In genomic region chr9:57589224-57590126, GRCm38 (mm10) we compare ENCODE assay signal across 7 mouse cellular contexts. TPM values are rescaled to one million over a fixed set of nuclear protein-coding genes. Genes with fewer than 3 reads are reported as not detected.
DNase-seq lines count a peak whose midpoint lies in the region; ATAC-seq lines count a peak whose summit lies in the region.

TSS of gene Ulk3 (plus strand) at chr9:57589452.

- 0 out of 2 replicates have a peak, but pooled peaks cover 12% of the 10 kb centered on the region for H3K36me3 ChIP-seq in intestine, embryonic 16.5 days (ENCODE audit: control insufficient read depth, insufficient read depth, low read length)
- H3K36me3 ChIP-seq in limb, embryonic 10.5 days = peaks cover 41% of the 10 kb centered on the region
- peaks cover 23% of the 10 kb centered on the region for H3K36me3 ChIP-seq in midbrain, embryonic 12.5 days

- peak; percentile 91 for ATAC-seq in intestine, embryonic 16.5 days
- ATAC-seq in midbrain, embryonic 12.5 days (ENCODE audit: low FRiP score, low read depth) = peak; percentile 82

- peak within 1 kb of the TSS; percentile 81 for H3K4me3 ChIP-seq in intestine, embryonic 16.5 days (ENCODE audit: low read length)
- H3K4me3 ChIP-seq in limb, embryonic 10.5 days = peak within 1 kb of the TSS; percentile 82
- peak within 1 kb of the TSS; percentile 80 for H3K4me3 ChIP-seq in midbrain, embryonic 12.5 days

- H3K27ac ChIP-seq in intestine, embryonic 16.5 days (ENCODE audit: low read length) = peak within 1 kb of the TSS; percentile 89
- H3K27ac ChIP-seq in limb, embryonic 10.5 days = peak within 1 kb of the TSS; percentile 87
- peak within 1 kb of the TSS; percentile 70 for H3K27ac ChIP-seq in midbrain, embryonic 12.5 days (replicated peaks)

- peak within 1 kb of the TSS; percentile 88 for H3K9ac ChIP-seq in intestine, embryonic 16.5 days (ENCODE audit: low read depth, low read length)
- peak within 1 kb of the TSS; percentile 86 for H3K9ac ChIP-seq in midbrain, embryonic 12.5 days (replicated peaks)

- 0% methylated on average over 58 of the region's 58 CpGs for WGBS in intestine, embryonic 16.5 days
- WGBS in limb, embryonic 10.5 days = under 1% methylated on average over 58 of the region's 58 CpGs
- 1% methylated on average over 58 of the region's 58 CpGs for WGBS in midbrain, embryonic 12.5 days

- H3K4me2 ChIP-seq in intestine, embryonic 16.5 days (ENCODE audit: low read depth, low read length) = peak within 1 kb of the TSS; percentile 92
- H3K4me2 ChIP-seq in midbrain, embryonic 12.5 days (replicated peaks) = peak within 1 kb of the TSS; percentile 94

- DNase-seq in adrenal gland, adult 8-10 months = peak; percentile 72
- DNase-seq in embryo, embryonic 9.5 days (ENCODE audit: extremely low spot score) = peak; percentile 79
- DNase-seq in gastrocnemius, postnatal 4 days (ENCODE audit: low spot score in 2 of 2) = peak; percentile 56 to 79
- DNase-seq in limb, embryonic 10.5 days (ENCODE audit: low spot score) = peak; percentile 80
- DNase-seq in skeletal muscle tissue, adult 2 months (ENCODE audit: low read depth, low spot score) = peak; percentile 61

- no peaks in the 10 kb centered on the region for H3K27me3 ChIP-seq in intestine, embryonic 16.5 days (replicated peaks; ENCODE audit: control insufficient read depth, insufficient read depth, low read length)
- no peaks in the 10 kb centered on the region for H3K27me3 ChIP-seq in limb, embryonic 10.5 days (ENCODE audit: low read depth, poor library complexity, severe bottlenecking)
- no peaks in the 10 kb centered on the region for H3K27me3 ChIP-seq in midbrain, embryonic 12.5 days

- peaks cover 17% of the 10 kb centered on the region for H3K4me1 ChIP-seq in intestine, embryonic 16.5 days (ENCODE audit: control insufficient read depth, insufficient read depth, low read length)
- peaks cover 22% of the 10 kb centered on the region for H3K4me1 ChIP-seq in limb, embryonic 10.5 days
- peaks cover 13% of the 10 kb centered on the region for H3K4me1 ChIP-seq in midbrain, embryonic 12.5 days

- no peaks in the 10 kb centered on the region for H3K9me3 ChIP-seq in intestine, embryonic 16.5 days (ENCODE audit: control insufficient read depth, low read length)
- H3K9me3 ChIP-seq in limb, embryonic 10.5 days (replicated peaks) = no peaks in the 10 kb centered on the region
- no peaks in the 10 kb centered on the region for H3K9me3 ChIP-seq in midbrain, embryonic 12.5 days

RNA-seq across cellular contexts. Expression of gene Ulk3, which starts in this region (rescaled TPM):
- 10 to 100 TPM; 10.8 to 33.3 (median 19.5) TPM for total RNA-seq in adrenal gland, adult 8-10 months (2022)
- total RNA-seq in gastrocnemius, postnatal 4 days (2021) = 10 to 100 TPM; 14.3 to 15.3 TPM
- polyA plus RNA-seq in intestine, embryonic 16.5 days (2015; fragmentation: Nextera tagmentation; extraction: Ambion mirVana) = 18.0 and 19.0 TPM in 2 replicates
- polyA plus RNA-seq in limb, embryonic 10.5 days (2016; fragmentation: Nextera tagmentation; extraction: Ambion mirVana) = 10.1 and 12.0 TPM in 2 replicates
- polyA plus RNA-seq in midbrain, embryonic 12.5 days (2016; fragmentation: Nextera tagmentation; extraction: Ambion mirVana) = 21.6 and 22.9 TPM in 2 replicates

Comparison
In these comparisons a context has a peak if more than half of its experiments do, and no peak if none do; other contexts are left out.
1. Peak in every context shown above with its lines: DNase-seq, ATAC-seq, H3K4me3 ChIP-seq and H3K27ac ChIP-seq.